Mouse (Mus musculus) right cerebral cortex, postnatal 36 days (tissue): ENCODE results near the gene Dcun1d3.

Experiments used
- DNase-seq, 2 experiments: peaks; one replicate each; pipeline ENCODE4 v3.0.0; 2022; ENCODE audit warnings: low spot score in 2 of 2, mixed read lengths in 1 of 2

Gene Dcun1d3

DNA sequence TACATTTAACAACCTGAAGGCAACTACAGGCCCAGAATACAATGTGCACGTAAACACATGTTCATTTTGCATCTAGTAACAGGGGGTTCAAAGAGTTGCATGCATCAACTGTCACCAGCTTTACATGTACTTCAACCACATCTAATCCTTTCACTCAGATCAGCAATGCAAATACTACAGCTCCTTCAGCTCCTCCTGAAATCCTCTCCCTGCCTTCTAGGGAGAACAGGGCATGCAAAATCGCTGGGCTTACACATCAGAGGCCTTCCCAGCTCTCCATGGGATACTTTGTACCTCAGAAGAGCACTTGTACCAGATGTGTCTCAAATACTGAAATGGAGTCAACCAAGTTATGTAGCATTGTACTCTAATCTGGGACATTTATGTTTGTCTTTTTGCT lies 23.0 kb downstream of the Dcun1d3 start:
- DNase-seq: no peak

- no peak for DNase-seq
These were observed 23.9 kb downstream of the Dcun1d3 start for GRCm38 (mm10) chr7:119872204-119872603.

GRCm38 (mm10) chr7:119866136-119866535 lies 30.0 kb downstream of the Dcun1d3 start:
- DNase-seq: no peak

DNA sequence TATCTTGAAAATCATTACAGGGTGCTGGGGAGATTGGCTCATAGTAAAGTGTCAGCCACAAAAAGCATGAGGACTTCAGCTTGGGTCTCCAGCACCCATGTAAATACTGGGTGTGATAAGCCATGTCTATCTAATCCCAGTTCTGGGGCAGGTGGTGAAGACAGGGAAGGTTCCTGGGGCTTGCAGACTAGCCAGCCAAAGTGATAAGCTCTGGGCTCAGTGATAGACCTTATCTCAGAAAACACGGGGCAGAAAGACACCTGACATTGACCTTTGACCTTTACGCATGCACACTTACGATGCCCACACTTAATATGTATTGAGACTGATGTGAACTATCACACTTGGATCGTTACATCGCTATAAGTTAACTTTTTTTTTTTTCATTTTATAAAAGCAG lies 31.6 kb downstream of the Dcun1d3 start:
- DNase-seq: no peak

DNA sequence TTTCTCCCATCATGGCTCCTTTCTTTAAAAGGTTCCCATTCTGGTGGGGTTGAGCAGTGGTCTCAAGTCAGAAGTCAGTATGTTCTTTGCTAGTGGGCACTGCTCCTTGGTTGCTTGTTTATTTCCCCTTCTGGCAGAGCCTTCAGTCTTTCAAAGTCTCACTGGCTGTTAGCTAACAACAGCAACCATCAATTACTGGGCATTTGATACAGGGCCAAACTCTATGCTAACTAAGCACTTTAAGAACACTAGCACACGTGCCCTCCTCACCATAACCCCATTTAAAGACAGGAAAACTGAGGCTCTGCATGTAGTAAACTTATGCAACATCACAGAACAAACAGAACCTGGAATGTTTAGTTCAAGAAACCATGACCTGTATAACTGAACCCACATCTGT lies 33.9 kb downstream of the Dcun1d3 start:
- DNase-seq: no peak

GRCm38 (mm10) chr7:119861335-119862091 lies 34.6 kb downstream of the Dcun1d3 start:
- DNase-seq: peak; percentile 16 to 34

- DNase-seq: no peak
These were observed 35.1 kb downstream of the Dcun1d3 start for GRCm38 (mm10) chr7:119860971-119861334.

DNA sequence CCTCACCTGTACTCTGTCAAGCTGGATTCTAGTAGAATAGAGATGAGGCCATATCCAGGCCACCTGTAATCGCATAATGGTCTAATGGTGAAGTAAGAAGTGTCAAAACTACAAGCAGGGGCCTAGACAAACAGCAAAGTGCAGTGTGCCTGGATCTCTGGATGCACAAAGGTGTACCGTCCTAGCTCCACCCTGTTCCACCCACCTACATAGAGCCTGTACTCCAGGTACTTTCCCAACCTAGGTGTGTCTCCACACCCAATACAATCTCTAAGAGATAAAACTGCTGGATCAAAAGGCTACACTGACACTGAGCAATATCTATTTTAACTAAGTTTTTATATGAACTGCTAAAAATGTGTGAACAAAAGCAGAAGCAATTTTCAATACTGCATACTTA lies 35.5 kb downstream of the Dcun1d3 start:
- no peak for DNase-seq

DNA sequence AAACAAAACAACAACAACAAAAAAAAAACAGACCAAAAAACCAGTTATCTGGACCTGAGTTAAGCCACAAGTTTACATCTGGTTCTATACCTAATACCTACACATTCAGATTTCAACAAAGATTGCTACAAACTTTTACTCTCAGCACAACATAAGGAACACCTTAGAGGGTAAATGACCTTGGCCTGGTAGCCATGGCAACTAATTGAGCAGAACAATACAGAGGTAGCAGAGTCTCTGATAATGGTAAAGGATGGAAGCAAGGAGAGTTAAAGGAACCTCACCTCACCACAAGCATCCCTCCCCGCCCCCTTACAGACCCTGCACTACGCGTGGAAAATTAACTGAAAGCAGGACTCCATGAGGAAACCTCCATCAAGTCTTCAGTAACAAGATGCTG lies 36.0 kb downstream of the Dcun1d3 start:
- DNase-seq: no peak

DNA sequence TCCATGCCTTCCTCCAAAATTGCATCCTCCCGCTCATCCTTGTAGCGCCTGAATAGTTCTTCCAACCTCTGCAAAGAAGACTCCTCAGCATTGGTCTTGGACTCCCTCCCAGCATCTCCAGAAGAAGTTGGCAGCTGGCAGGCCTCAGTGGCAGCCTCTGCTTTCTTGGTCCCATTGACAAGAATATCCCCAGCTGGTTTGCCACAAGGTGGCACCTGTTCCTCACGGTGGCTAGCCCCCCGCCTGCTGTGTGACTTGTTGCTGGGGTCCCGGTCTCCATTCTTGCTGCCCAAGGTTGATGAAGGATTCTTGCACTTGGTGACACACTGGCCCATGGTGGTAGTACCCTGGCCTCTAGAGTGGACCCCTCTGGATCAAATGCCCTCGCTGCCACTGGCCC lies 36.6 kb downstream of the Dcun1d3 start:
- DNase-seq: no peak

- no peak for DNase-seq
These were observed 41.1 kb downstream of the Dcun1d3 start for GRCm38 (mm10) chr7:119855031-119855430.

DNA sequence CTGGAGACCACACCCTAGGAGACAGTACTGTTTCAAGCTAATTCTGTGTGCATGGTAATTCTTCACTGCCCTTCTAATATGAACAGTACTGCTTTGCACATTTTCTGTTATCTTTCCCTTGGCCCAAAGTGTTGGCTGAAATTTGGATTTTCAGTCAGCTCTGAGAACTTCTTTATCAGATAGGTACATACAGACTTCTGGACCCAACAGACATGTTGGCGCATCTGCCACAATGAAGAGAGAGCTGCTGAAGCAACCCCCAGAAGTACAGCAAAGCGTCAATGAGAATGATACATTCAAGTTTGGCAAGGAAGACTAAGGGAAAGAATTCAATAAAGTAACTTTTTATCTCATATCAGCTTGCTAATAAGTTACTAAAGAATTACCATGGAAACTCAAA lies 41.7 kb downstream of the Dcun1d3 start:
- no peak for DNase-seq

GRCm38 (mm10) chr7:119853186-119853585 lies 42.9 kb downstream of the Dcun1d3 start:
- DNase-seq: no peak

DNA sequence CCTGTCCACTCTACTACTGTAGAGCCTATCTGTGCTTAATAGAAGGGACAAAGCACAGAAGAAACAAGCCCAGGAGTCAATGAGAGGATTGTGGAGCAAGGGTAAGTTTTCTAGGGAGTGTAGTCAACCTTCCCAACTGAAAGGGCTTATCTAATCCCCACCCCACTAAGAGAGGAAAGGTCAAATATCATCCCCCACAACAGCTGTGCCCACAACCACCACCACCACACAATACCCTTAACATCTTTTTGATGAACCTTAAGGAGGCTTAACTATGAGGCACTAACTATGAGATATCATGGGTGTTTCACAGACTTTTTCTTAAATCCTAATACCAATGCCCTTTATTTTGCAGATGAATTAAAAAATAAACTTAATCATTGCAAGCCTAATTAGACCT lies 43.6 kb downstream of the Dcun1d3 start:
- no peak for DNase-seq

DNA sequence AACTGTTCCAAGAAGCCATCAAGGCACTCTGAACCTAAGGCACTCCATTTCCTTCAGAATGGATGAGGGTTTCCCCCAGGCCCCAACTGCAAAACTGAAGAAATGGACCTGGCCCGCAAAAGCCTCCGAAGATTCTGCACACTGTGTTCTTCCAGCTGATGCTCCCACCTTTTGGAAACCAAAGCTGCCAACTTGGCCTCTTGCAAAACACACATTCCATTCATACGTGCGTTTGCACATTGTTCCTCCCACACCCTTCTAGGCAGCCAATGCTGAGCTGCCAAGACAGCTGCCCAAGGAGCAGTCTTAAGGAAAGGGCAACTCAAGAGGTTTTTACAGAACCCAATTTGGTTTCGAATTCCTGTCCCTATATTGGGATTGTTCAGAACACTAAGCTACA lies 45.4 kb downstream of the Dcun1d3 start:
- DNase-seq: peak in 1 of 2 experiments; percentile 4

DNA sequence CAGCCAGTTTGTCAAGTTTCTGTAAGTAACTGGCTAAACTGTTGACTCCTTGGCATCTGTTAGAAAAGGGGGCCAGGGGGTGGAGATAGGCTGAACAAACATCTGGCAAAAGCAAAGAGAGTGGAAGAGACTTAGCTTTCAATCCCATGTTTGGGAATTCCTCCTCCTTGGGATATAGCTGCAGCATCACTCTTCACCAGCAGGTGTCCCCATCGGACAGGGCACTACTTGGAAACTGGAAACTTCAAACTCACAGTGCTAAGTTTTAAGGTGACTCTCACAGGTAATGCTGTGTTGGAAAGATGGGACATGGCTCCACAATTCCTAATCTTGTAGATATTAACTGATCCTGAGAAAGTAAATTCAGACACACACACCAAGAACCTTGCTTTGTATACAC lies 47.0 kb downstream of the Dcun1d3 start:
- peak; percentile 13 to 43 for DNase-seq

- DNase-seq: no peak
These were observed 48.7 kb downstream of the Dcun1d3 start for GRCm38 (mm10) chr7:119847396-119847795.

DNA sequence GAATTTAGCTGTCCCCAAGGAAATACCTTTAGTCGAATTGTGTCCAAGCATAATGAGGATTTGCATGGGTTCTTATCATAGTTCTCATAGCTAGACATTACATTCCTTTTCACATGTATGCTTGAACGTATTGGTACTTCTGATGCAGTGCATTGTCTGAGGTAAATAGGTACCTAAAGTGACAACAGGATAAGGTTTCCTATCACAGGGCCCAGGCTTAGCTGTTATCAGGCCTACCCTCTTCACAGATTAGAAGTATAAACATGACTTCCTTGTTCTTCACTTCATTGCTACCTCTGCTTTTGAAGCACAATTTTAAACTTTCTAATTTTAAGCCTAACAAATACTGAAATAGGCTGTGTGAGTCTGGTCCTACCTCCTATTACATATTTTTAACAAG lies 50.6 kb downstream of the Dcun1d3 start:
- no peak for DNase-seq

- DNase-seq: no peak
These were observed 54.2 kb downstream of the Dcun1d3 start for GRCm38 (mm10) chr7:119841820-119842449.

- no peak for DNase-seq
These were observed 59.9 kb downstream of the Dcun1d3 start for GRCm38 (mm10) chr7:119835996-119836777.

- no peak for DNase-seq
These were observed 60.7 kb downstream of the Dcun1d3 start for GRCm38 (mm10) chr7:119835371-119835770.

DNA sequence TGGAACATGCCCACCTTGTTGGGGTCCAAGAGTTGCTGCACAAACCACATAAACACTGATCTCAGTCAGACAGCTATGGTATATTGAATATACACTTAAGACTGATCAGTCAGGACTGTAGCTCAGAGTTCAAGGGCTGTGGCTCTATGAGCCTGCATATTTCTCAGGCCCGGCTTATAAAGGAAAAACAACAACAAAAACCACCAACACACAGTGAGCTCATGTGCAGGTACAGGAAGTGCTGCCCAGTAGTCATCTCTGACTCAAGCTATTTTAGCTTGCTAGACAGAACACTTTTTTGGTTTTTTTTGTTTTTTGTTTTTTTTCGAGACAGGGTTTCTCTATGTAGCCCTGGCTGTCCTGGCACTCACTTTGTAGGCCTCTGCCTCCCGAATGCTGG lies 87.4 kb downstream of the Dcun1d3 start:
- DNase-seq: no peak

GRCm38 (mm10) chr7:119807396-119807795 lies 88.7 kb downstream of the Dcun1d3 start:
- no peak for DNase-seq
